Mouse (Mus musculus) layer of hippocampus, adult 18-20 months (tissue): ENCODE data around the gene Fzd9. TPM values are rescaled to one million over a fixed set of nuclear protein-coding genes. Genes with fewer than 3 reads are reported as not detected.

ENCODE experiments used
- DNase-seq, 2 experiments: peaks; one replicate each; pipeline ENCODE4 v3.0.0; 2022; ENCODE audit warnings: low spot score in 2 of 2
- long read RNA-seq: library from polyadenylated mRNA; stranded (forward); transcript quantifications from one replicate; pipeline ENCODE4 v2.0.0, GENCODE M21; 2021
- total RNA-seq, 2 experiments: library from RNA; stranded (reverse); gene quantifications; 2 replicates each; pipeline ENCODE4 v1.2.3; 2021

Gene Fzd9
- 1 to 10 TPM; 5.6 to 5.8 TPM for total RNA-seq
- long read RNA-seq, transcript Fzd9-201 (1 exons, 2,293 nt) = major isoform, 10 of 10 reads
- long read RNA-seq, partial matches to known transcripts = 0 of 10 reads
- long read RNA-seq, other reads (novel, unspliced or antisense) = 0 of 10 reads

- DNase-seq = peak; percentile 67 to 85
Observed at GRCm38 (mm10) chr5:135251079-135251454, at the start of gene Fzd9. Gene Fzd9 (minus strand): TSS chr5:135251230.

- no peak for DNase-seq
Observed at GRCm38 (mm10) chr5:135292001-135292400, 41.0 kb upstream of the Fzd9 start.

- DNase-seq = no peak
Observed at GRCm38 (mm10) chr5:135291193-135291592, 40.2 kb upstream of the Fzd9 start.

- no peak for DNase-seq
Observed at GRCm38 (mm10) chr5:135290703-135291102, 39.7 kb upstream of the Fzd9 start.

- DNase-seq = no peak
Observed at GRCm38 (mm10) chr5:135286926-135287325, 35.9 kb upstream of the Fzd9 start.

GRCm38 (mm10) chr5:135286185-135286584 is 35.2 kb upstream of the Fzd9 start:
- peak; percentile 58 to 87 for DNase-seq

GRCm38 (mm10) chr5:135285211-135285610 is 34.2 kb upstream of the Fzd9 start:
- DNase-seq = no peak

GRCm38 (mm10) chr5:135280226-135280625 is 29.2 kb upstream of the Fzd9 start:
- no peak for DNase-seq

GRCm38 (mm10) chr5:135276597-135276996 is 25.6 kb upstream of the Fzd9 start:
- DNase-seq = no peak

- no peak for DNase-seq
Observed at GRCm38 (mm10) chr5:135274663-135275396, 23.8 kb upstream of the Fzd9 start.

GRCm38 (mm10) chr5:135271563-135272165 is 20.6 kb upstream of the Fzd9 start:
- peak; percentile 26 to 62 for DNase-seq

GRCm38 (mm10) chr5:135270361-135270760 is 19.3 kb upstream of the Fzd9 start:
- no peak for DNase-seq

GRCm38 (mm10) chr5:135269451-135269850 is 18.4 kb upstream of the Fzd9 start:
- no peak for DNase-seq

GRCm38 (mm10) chr5:135264548-135264947 is 13.5 kb upstream of the Fzd9 start:
- DNase-seq = no peak

- DNase-seq = peak in 1 of 2 experiments; percentile 55
Observed at GRCm38 (mm10) chr5:135263866-135264503, 13.0 kb upstream of the Fzd9 start.

- peak in 1 of 2 experiments; percentile 42 for DNase-seq
Observed at GRCm38 (mm10) chr5:135258280-135259150, 7.5 kb upstream of the Fzd9 start.

- DNase-seq = no peak
Observed at GRCm38 (mm10) chr5:135257559-135257958, 6.5 kb upstream of the Fzd9 start.

GRCm38 (mm10) chr5:135256166-135256565 is 5.1 kb upstream of the Fzd9 start:
- DNase-seq = no peak

- DNase-seq = no peak
Observed at GRCm38 (mm10) chr5:135253741-135254401, 2.8 kb upstream of the Fzd9 start.
